Mouse (Mus musculus) heart, adult 11 months (tissue): ENCODE data around the gene Ptchd3.

Experiments
- DNase-seq: peaks from one replicate; pipeline ENCODE4 v3.0.0; 2022

Gene Ptchd3

GRCm38 (mm10) chr11:121829947-121830346, at the start of gene Ptchd3:
Ptchd3 (plus strand) TSS chr11:121830247.
- no peak for DNase-seq

GRCm38 (mm10) chr11:121781831-121782230, 48.2 kb upstream of the Ptchd3 start:
- DNase-seq: peak; percentile 74

GRCm38 (mm10) chr11:121787456-121787855, 42.6 kb upstream of the Ptchd3 start:
- peak; percentile 71 for DNase-seq

- DNase-seq: peak; percentile 82
Measured at GRCm38 (mm10) chr11:121789566-121789965, 40.5 kb upstream of the Ptchd3 start.

GRCm38 (mm10) chr11:121790671-121791094, 39.4 kb upstream of the Ptchd3 start:
- peak; percentile 98 for DNase-seq

GRCm38 (mm10) chr11:121791446-121791845, 38.6 kb upstream of the Ptchd3 start:
- peak; percentile 60 for DNase-seq

GRCm38 (mm10) chr11:121791991-121792390, 38.1 kb upstream of the Ptchd3 start:
- peak; percentile 90 for DNase-seq

- DNase-seq: peak; percentile 83
Measured at GRCm38 (mm10) chr11:121793530-121793929, 36.5 kb upstream of the Ptchd3 start.

- peak; percentile 93 for DNase-seq
Measured at GRCm38 (mm10) chr11:121794186-121794585, 35.9 kb upstream of the Ptchd3 start.

- peak; percentile 95 for DNase-seq
Measured at GRCm38 (mm10) chr11:121794591-121795199, 35.4 kb upstream of the Ptchd3 start.

- DNase-seq: peak; percentile 94
Measured at GRCm38 (mm10) chr11:121795978-121796377, 34.1 kb upstream of the Ptchd3 start.

- peak; percentile 83 for DNase-seq
Measured at GRCm38 (mm10) chr11:121798591-121798990, 31.5 kb upstream of the Ptchd3 start.

GRCm38 (mm10) chr11:121799746-121800299, 30.2 kb upstream of the Ptchd3 start:
- DNase-seq: peak; percentile 87

GRCm38 (mm10) chr11:121802743-121803142, 27.3 kb upstream of the Ptchd3 start:
- peak; percentile 93 for DNase-seq

- peak; percentile 96 for DNase-seq
Measured at GRCm38 (mm10) chr11:121804258-121805027, 25.6 kb upstream of the Ptchd3 start.

GRCm38 (mm10) chr11:121808204-121808852, 21.7 kb upstream of the Ptchd3 start:
- DNase-seq: peak; percentile 96

GRCm38 (mm10) chr11:121808866-121809265, 21.2 kb upstream of the Ptchd3 start:
- no peak for DNase-seq

GRCm38 (mm10) chr11:121845923-121846322, 15.9 kb downstream of the Ptchd3 start:
- no peak for DNase-seq

- peak; percentile 96 for DNase-seq
Measured at GRCm38 (mm10) chr11:121847790-121848299, 17.8 kb downstream of the Ptchd3 start.
